Mouse (Mus musculus) heart, adult 2 months (tissue): ENCODE data around the gene Xpc. TPM values are rescaled to one million over a fixed set of nuclear protein-coding genes. Genes with fewer than 3 reads are reported as not detected.

Experiments
- DNase-seq, 2 experiments: peaks; one replicate each; pipeline ENCODE4 v3.0.0; 2021
- H3K27ac ChIP-seq: fragments of 200-600 bp; 2 replicates; pipeline ENCODE4 v1.8.1; 2022
- H3K27me3 ChIP-seq: fragments of 200-500 bp; 2 replicates; pipeline ENCODE4 v1.6.1; 2012; ENCODE audit warnings: mild to moderate bottlenecking, low read length, inconsistent platforms, mixed read lengths; ENCODE audit not compliant: control insufficient read depth, insufficient read depth
- H3K36me3 ChIP-seq: fragments of 200-500 bp; 2 replicates; pipeline ENCODE4 v1.6.1; 2012; ENCODE audit warnings: low read length, inconsistent platforms; ENCODE audit not compliant: control insufficient read depth, insufficient read depth
- H3K4me1 ChIP-seq: fragments of 200-500 bp; 2 replicates; pipeline ENCODE4 v1.6.1; 2011; ENCODE audit warnings: low read length; ENCODE audit not compliant: control insufficient read depth, insufficient read depth
- H3K4me3 ChIP-seq: fragments of 200-600 bp; 2 replicates; pipeline ENCODE4 v1.8.1; 2022
- H3K79me2 ChIP-seq: fragments of 200-500 bp; replicated peaks from 2 replicates; pipeline ENCODE4 v1.6.1; 2012; ENCODE audit warnings: mild to moderate bottlenecking, inconsistent platforms, low read length, moderate library complexity, mixed read lengths; ENCODE audit not compliant: control insufficient read depth, insufficient read depth
- H3K9ac ChIP-seq: fragments of 200-500 bp; 2 replicates; pipeline ENCODE4 v1.6.1; 2012; ENCODE audit warnings: low read depth, mild to moderate bottlenecking, control low read depth, inconsistent platforms, low read length, mixed read lengths
- CTCF ChIP-seq: fragments of 200-600 bp; IDR thresholded peaks from 2 replicates; pipeline ENCODE4 v1.8.1; 2022; ENCODE audit warnings: antibody characterized with exemption, mild to moderate bottlenecking, moderate library complexity
- EP300 ChIP-seq: fragments of 200-500 bp; IDR thresholded peaks from 2 replicates; pipeline ENCODE4 v1.6.1; 2011; ENCODE audit warnings: low read depth, low read length, control low read depth; ENCODE audit not compliant: insufficient read depth
- POLR2A ChIP-seq: fragments of 200-500 bp; IDR thresholded peaks from 2 replicates; pipeline ENCODE4 v1.6.1; 2011; ENCODE audit warnings: mild to moderate bottlenecking, low read depth, low read length, control low read depth; ENCODE audit not compliant: insufficient read depth
- WGBS: fragments of 180-500 bp; shearing (Covaris S2); methylation state at CpG from one replicate; pipeline ENCODE4 v1.1.7; 2018; 5-methylcytosine and 5-hydroxymethylcytosine counted together
- intact Hi-C: fragments of 180-260 bp; cut with DNase I; formaldehyde crosslinking; loops from one replicate; pipeline ENCODE4 v1.15.1; 2025
- polyA plus RNA-seq: library from polyadenylated mRNA; depleted of rRNA; stranded (reverse); fragments of >200 nt; gene quantifications from 2 replicates; pipeline ENCODE4 v1.2.3, GENCODE M21; 2012
- total RNA-seq, 2 experiments: library from RNA; stranded (reverse); gene quantifications; 2 replicates each; pipeline ENCODE4 v1.2.3; 2021

Gene Xpc
- total and polyA plus RNA-seq, 3 experiments: 5.6 to 10.7 (median 9.3) TPM

GRCm38 (mm10) chr6:91536047-91536765, 20.5 kb upstream of the Xpc start:
- intact Hi-C loops: no loop called here
- no peak for DNase-seq
- H3K4me1 ChIP-seq: peaks cover 2% of the 10 kb centered on the region; the same call in 1 of the 2 replicates
- H3K4me3 ChIP-seq: no peak overlapping the region
- no peaks in the 10 kb centered on the region for H3K79me2 ChIP-seq
- no peaks in the 10 kb centered on the region for H3K36me3 ChIP-seq
- no peak overlapping the region for H3K27ac ChIP-seq
- no peak overlapping the region for H3K9ac ChIP-seq
- 74% methylated on average over 11 of the region's 11 CpGs for WGBS
- no peaks in the 10 kb centered on the region for H3K27me3 ChIP-seq
- no peak for TF ChIP-seq POLR2A
- no peak for TF ChIP-seq EP300
- TF ChIP-seq CTCF: no peak

- no peak overlapping the region for H3K27ac ChIP-seq
- intact Hi-C loops: no loop called here
- 88% methylated on average over 3 of the region's 3 CpGs for WGBS
- no peak overlapping the region for H3K9ac ChIP-seq
- H3K4me1 ChIP-seq: peaks cover 4% of the 10 kb centered on the region; the same call in 1 of the 2 replicates
- H3K79me2 ChIP-seq: no peaks in the 10 kb centered on the region
- H3K27me3 ChIP-seq: no peaks in the 10 kb centered on the region
- H3K36me3 ChIP-seq: no peaks in the 10 kb centered on the region
- no peak overlapping the region for H3K4me3 ChIP-seq
- no peak for TF ChIP-seq CTCF
- TF ChIP-seq EP300: no peak
- no peak for TF ChIP-seq POLR2A
- DNase-seq: no peak
These were observed 19.5 kb upstream of the Xpc start for GRCm38 (mm10) chr6:91535231-91535630.

- Histone ChIP-seq H3K36me3 (no peaks in the 10 kb centered on the region), H3K27ac (no peak overlapping the region), H3K9ac (no peak overlapping the region), H3K4me3 (no peak overlapping the region), H3K79me2 (no peaks in the 10 kb centered on the region), H3K4me1 (peaks cover 4% of the 10 kb centered on the region; the same call in 1 of the 2 replicates), H3K27me3 (no peaks in the 10 kb centered on the region)
- no peak for DNase-seq
- intact Hi-C loops: no loop called here
- no peak for TF ChIP-seq POLR2A
- TF ChIP-seq EP300: no peak
- TF ChIP-seq CTCF: no peak
- WGBS: 74% methylated on average over 4 of the region's 4 CpGs
These were observed 18.6 kb upstream of the Xpc start for GRCm38 (mm10) chr6:91534268-91534667.

- Histone ChIP-seq H3K27me3 (no peaks in the 10 kb centered on the region), H3K36me3 (no peaks in the 10 kb centered on the region), H3K27ac (no peak overlapping the region), H3K4me3 (no peak overlapping the region), H3K4me1 (peaks cover 4% of the 10 kb centered on the region; the same call in 1 of the 2 replicates), H3K79me2 (no peaks in the 10 kb centered on the region), H3K9ac (no peak overlapping the region)
- intact Hi-C loops: no loop called here
- DNase-seq: no peak
- TF ChIP-seq EP300 (no peak), POLR2A (no peak), CTCF (no peak)
- 31% methylated on average over 2 of the region's 2 CpGs for WGBS
These were observed 18.1 kb upstream of the Xpc start for GRCm38 (mm10) chr6:91533771-91534170.

- Histone ChIP-seq H3K27me3 (no peaks in the 10 kb centered on the region), H3K27ac (no peak overlapping the region), H3K4me1 (peaks cover 4% of the 10 kb centered on the region; the same call in 1 of the 2 replicates), H3K79me2 (no peaks in the 10 kb centered on the region), H3K4me3 (no peak overlapping the region), H3K9ac (no peak overlapping the region), H3K36me3 (no peaks in the 10 kb centered on the region)
- no peak for DNase-seq
- WGBS: 53% methylated on average over 5 of the region's 5 CpGs
- intact Hi-C loops: no loop called here
- TF ChIP-seq EP300: no peak
- TF ChIP-seq POLR2A: no peak
- no peak for TF ChIP-seq CTCF
These were observed 17.7 kb upstream of the Xpc start for GRCm38 (mm10) chr6:91533359-91533758.

- no peaks in the 10 kb centered on the region for H3K79me2 ChIP-seq
- no peaks in the 10 kb centered on the region for H3K36me3 ChIP-seq
- no peaks in the 10 kb centered on the region for H3K27me3 ChIP-seq
- WGBS: 73% methylated on average over 6 of the region's 6 CpGs
- H3K4me3 ChIP-seq: no peak overlapping the region
- intact Hi-C loops: no loop called here
- DNase-seq: no peak
- TF ChIP-seq EP300: no peak
- no peak for TF ChIP-seq CTCF
- TF ChIP-seq POLR2A: no peak
- H3K27ac ChIP-seq: no peak overlapping the region
- H3K4me1 ChIP-seq: peaks cover 4% of the 10 kb centered on the region; the same call in 1 of the 2 replicates
- H3K9ac ChIP-seq: no peak overlapping the region
These were observed 17.0 kb upstream of the Xpc start for GRCm38 (mm10) chr6:91532661-91533060.
